ENCODE assay signal across 9 mouse cellular contexts in genomic region chr10:111977584-111977983, GRCm38 (mm10). TPM values are rescaled to one million over a fixed set of nuclear protein-coding genes. Genes with fewer than 3 reads are reported as not detected.
DNase-seq lines count a peak whose midpoint lies in the region; ATAC-seq and TF ChIP-seq lines count a peak whose summit lies in the region.
"Had no signal": no experiment of that assay in that cellular context is flagged by ENCODE, and none has a peak within 500 bp of the region (broad histone marks: within the 10 kb centered on the region; RNA-seq: fewer than 3 reads in every experiment).

No protein-coding gene starts in this region.

- H3K27me3 ChIP-seq in hindbrain, embryonic 10.5 days (ENCODE audit: insufficient read depth, poor library complexity, severe bottlenecking): no peaks in the 10 kb centered on the region
- H3K27me3 ChIP-seq in hindbrain, embryonic 13.5 days: no peaks in the 10 kb centered on the region
- no peaks in the 10 kb centered on the region for H3K27me3 ChIP-seq in neural tube, embryonic 11.5 days (ENCODE audit: control insufficient read depth, insufficient read depth, low read length)
- H3K27me3 ChIP-seq in testis, adult 2 months (ENCODE audit: control insufficient read depth, insufficient read depth, low read length): no peaks in the 10 kb centered on the region
- H3K27me3 ChIP-seq: embryonic facial prominence, embryonic 13.5 days had no signal

- no peak overlapping the region for H3K9ac ChIP-seq in hindbrain, embryonic 13.5 days
- H3K9ac ChIP-seq in neural tube, embryonic 11.5 days (ENCODE audit: low read length): no peak overlapping the region
- H3K9ac ChIP-seq: embryonic facial prominence, embryonic 13.5 days had no signal

- H3K4me3 ChIP-seq in hindbrain, embryonic 10.5 days: no peak overlapping the region
- H3K4me3 ChIP-seq in hindbrain, embryonic 13.5 days: no peak overlapping the region
- no peak overlapping the region for H3K4me3 ChIP-seq in cortical plate, adult 2 months (ENCODE audit: insufficient read depth, low read length)
- H3K4me3 ChIP-seq in neural tube, embryonic 11.5 days (ENCODE audit: low read depth, low read length): no peak overlapping the region
- H3K4me3 ChIP-seq in testis, adult 2 months (ENCODE audit: control insufficient read depth, low read depth, low read length): no peak overlapping the region
- H3K4me3 ChIP-seq: embryonic facial prominence, embryonic 13.5 days had no signal

- ATAC-seq in hindbrain, embryonic 13.5 days (ENCODE audit: low FRiP score): no peak
- peak; percentile 76 for ATAC-seq in hematopoietic stem cell, adult 5-6 weeks (replicated peaks in 1 of 2; ENCODE audit: insufficient read depth in 1 of 2, low FRiP score in 2 of 2, low TSS enrichment in 1 of 2, low read depth in 1 of 2, poor library complexity in 2 of 2, severe bottlenecking in 2 of 2)
- ATAC-seq in neural tube, embryonic 11.5 days (ENCODE audit: insufficient read depth, low FRiP score, low TSS enrichment): no peak

- H3K4me1 ChIP-seq in hindbrain, embryonic 10.5 days (replicated peaks): peaks cover 9% of the 10 kb centered on the region
- H3K4me1 ChIP-seq in hindbrain, embryonic 13.5 days (replicated peaks): peaks cover 14% of the 10 kb centered on the region
- no peaks in the 10 kb centered on the region; the same call in 1 of the 2 replicates for H3K4me1 ChIP-seq in cortical plate, adult 2 months (ENCODE audit: control insufficient read depth, insufficient read depth, low read length)
- H3K4me1 ChIP-seq in neural tube, embryonic 11.5 days (ENCODE audit: control insufficient read depth, insufficient read depth, low read length): peaks cover 8% of the 10 kb centered on the region; the same call in 1 of the 2 replicates
- 0 out of 2 replicates have a peak, but pooled peaks cover 2% of the 10 kb centered on the region for H3K4me1 ChIP-seq in testis, adult 2 months (ENCODE audit: control insufficient read depth, insufficient read depth, low read length)

- no peaks in the 10 kb centered on the region for H3K9me3 ChIP-seq in hindbrain, embryonic 10.5 days
- no peaks in the 10 kb centered on the region for H3K9me3 ChIP-seq in hindbrain, embryonic 13.5 days
- no peaks in the 10 kb centered on the region for H3K9me3 ChIP-seq in neural tube, embryonic 11.5 days (ENCODE audit: control insufficient read depth, low read length)
- H3K9me3 ChIP-seq: embryonic facial prominence, embryonic 13.5 days had no signal

- intact Hi-C loops in left cerebral cortex, postnatal 36 days (cut with DNase I): loop anchor here (5.0 kb wide), 2 partner anchors 130 to 185 kb away; partner anchors contain the start of genes Caps2 and Glipr1l3

- peak; percentile 60 for DNase-seq in hindbrain, embryonic 10.5 days (ENCODE audit: low spot score)
- peak; percentile 26 for DNase-seq in WW6 (ENCODE audit: low read depth, low spot score)
- DNase-seq in left cerebral cortex, postnatal 36 days (ENCODE audit: low spot score in 2 of 2): peak; percentile 24 to 40
- peak; percentile 71 for DNase-seq in neural tube, embryonic 11.5 days (ENCODE audit: low spot score)

- H3K36me3 ChIP-seq in hindbrain, embryonic 10.5 days: peaks cover 69% of the 10 kb centered on the region
- H3K36me3 ChIP-seq in hindbrain, embryonic 13.5 days: peaks cover 51% of the 10 kb centered on the region
- H3K36me3 ChIP-seq in neural tube, embryonic 11.5 days (ENCODE audit: control insufficient read depth, insufficient read depth, low read length): no peaks in the 10 kb centered on the region; the same call in 1 of the 2 replicates
- H3K36me3 ChIP-seq in testis, adult 2 months (ENCODE audit: control insufficient read depth, insufficient read depth, low read length): no peaks in the 10 kb centered on the region; the same call in 1 of the 2 replicates

- no peak for TF ChIP-seq POLR2A in cortical plate, adult 2 months (IDR thresholded peaks at IDR 0.05; ENCODE audit: extremely low read depth, insufficient read depth, low read length)
- no peak for TF ChIP-seq POLR2A in testis, adult 2 months (IDR thresholded peaks at IDR 0.05; ENCODE audit: control insufficient read depth, low read depth, low read length)

- no peak overlapping the region for H3K4me2 ChIP-seq in hindbrain, embryonic 13.5 days
- no peak overlapping the region for H3K4me2 ChIP-seq in neural tube, embryonic 11.5 days (ENCODE audit: low read depth)
- H3K4me2 ChIP-seq: embryonic facial prominence, embryonic 13.5 days had no signal

- WGBS in hindbrain, embryonic 10.5 days: 45% methylated on average over 5 of the region's 5 CpGs
- 47% methylated on average over 5 of the region's 5 CpGs for WGBS in hindbrain, embryonic 13.5 days
- WGBS in neural tube, embryonic 11.5 days: 48% methylated on average over 5 of the region's 5 CpGs

- H3K27ac ChIP-seq in hindbrain, embryonic 10.5 days: no peak overlapping the region
- H3K27ac ChIP-seq in hindbrain, embryonic 13.5 days: no peak overlapping the region
- H3K27ac ChIP-seq in cortical plate, adult 2 months (ENCODE audit: insufficient read depth, low read length): no peak overlapping the region
- H3K27ac ChIP-seq in neural tube, embryonic 11.5 days (ENCODE audit: low read depth, low read length): no peak overlapping the region
- H3K27ac ChIP-seq in testis, adult 2 months (ENCODE audit: control insufficient read depth, insufficient read depth, low read depth, low read length): no peak overlapping the region
- H3K27ac ChIP-seq: embryonic facial prominence, embryonic 13.5 days had no signal

- TF ChIP-seq CTCF in cortical plate, adult 2 months (IDR thresholded peaks at IDR 0.05; ENCODE audit: extremely low read depth, insufficient read depth, low read length): peak; percentile 87
- TF ChIP-seq CTCF in testis, adult 2 months (IDR thresholded peaks at IDR 0.05; ENCODE audit: control insufficient read depth, insufficient read depth, insufficient replicate concordance, low read depth, low read length): peak; percentile 49; the same call in 1 of the 2 replicates

RNA-seq across cellular contexts. Expression of gene Krr1, which starts 5.1 kb away (rescaled TPM):
- 42.9 and 55.4 TPM in 2 replicates for polyA plus RNA-seq in hindbrain, embryonic 10.5 days (2016; fragmentation: Nextera tagmentation; extraction: Ambion mirVana)
- 39.2 and 42.1 TPM in 2 replicates for polyA plus RNA-seq in hindbrain, embryonic 13.5 days (2015; fragmentation: Nextera tagmentation; extraction: Ambion mirVana)
- polyA plus RNA-seq in cortical plate, adult 2 months (2012; rRNA removed): 27.9 and 28.5 TPM in 2 replicates
- total RNA-seq in hematopoietic stem cell, adult 5-6 weeks (2017): 56.5 and 59.9 TPM in 2 replicates
- total RNA-seq in left cerebral cortex, postnatal 36 days (2021): 10 to 100 TPM; 35.3 to 38.8 TPM
- polyA plus RNA-seq in neural tube, embryonic 11.5 days (2014; fragmentation: Nextera tagmentation; extraction: Ambion mirVana): 58.4 and 62.4 TPM in 2 replicates
- polyA plus RNA-seq in testis, adult 2 months (2012; rRNA removed): 6.0 and 7.2 TPM in 2 replicates

RNA-seq across cellular contexts. Expression of gene Glipr1, which starts 24.8 kb away (rescaled TPM):
- polyA plus RNA-seq in hindbrain, embryonic 10.5 days (2016; fragmentation: Nextera tagmentation; extraction: Ambion mirVana): 0.68 and 0.69 TPM in 2 replicates
- polyA plus RNA-seq in hindbrain, embryonic 13.5 days (2015; fragmentation: Nextera tagmentation; extraction: Ambion mirVana): 1.2 and 2.0 TPM in 2 replicates
- 1.0 and 1.3 TPM in 2 replicates for polyA plus RNA-seq in cortical plate, adult 2 months (2012; rRNA removed)
- 334 and 380 TPM in 2 replicates for total RNA-seq in hematopoietic stem cell, adult 5-6 weeks (2017)
- under 1 TPM; 0.62 to 0.88 TPM for total RNA-seq in left cerebral cortex, postnatal 36 days (2021)
- polyA plus RNA-seq in neural tube, embryonic 11.5 days (2014; fragmentation: Nextera tagmentation; extraction: Ambion mirVana): 1.3 and 1.4 TPM in 2 replicates
- polyA plus RNA-seq in testis, adult 2 months (2012; rRNA removed): 1.0 and 1.2 TPM in 2 replicates

Comparison
In these comparisons a context has a peak if more than half of its experiments do, and no peak if none do; other contexts are left out.
1. ATAC-seq: peak in hematopoietic stem cell, adult 5-6 weeks (2 of 2); none in hindbrain, embryonic 13.5 days (single experiment) and neural tube, embryonic 11.5 days (single experiment).
2. Peak in every context shown above with its lines, with median percentiles within 50 percentile points of each other: DNase-seq.